Mouse (Mus musculus): ENCODE measurements around the gene Jpt1.
"Not testable (repeated sequence)": the region's sequence is repeated elsewhere in the genome, so short reads cannot be mapped to it uniquely, and the experiment has no call there.

DNA sequence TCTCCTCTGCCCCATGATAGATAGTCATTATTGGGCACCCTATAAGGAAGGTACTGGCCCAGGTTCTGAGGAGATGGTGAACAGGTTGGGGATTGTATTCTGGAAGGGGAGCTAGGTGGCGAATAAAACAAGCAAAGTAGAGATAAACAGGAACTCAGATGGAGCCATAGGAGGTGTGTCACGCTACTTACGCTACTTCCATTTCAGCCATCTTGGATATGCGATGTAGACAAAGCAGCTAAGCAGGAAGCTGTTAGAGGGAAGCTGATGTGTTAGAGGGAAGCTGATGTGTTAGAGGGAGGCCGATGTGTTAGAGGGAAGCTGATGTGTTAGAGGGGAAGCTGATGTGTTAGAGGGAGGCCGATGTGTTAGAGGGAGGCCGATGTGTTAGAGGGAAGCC, 36.8 kb downstream of the Jpt1 start:
- TF ChIP-seq CTCF (IDR thresholded peaks at IDR 0.05; ENCODE audit: low read depth, low read length); POLR2A (IDR thresholded peaks at IDR 0.05; ENCODE audit: extremely low read depth, insufficient read depth, low read length): not testable (repeated sequence)
